Mouse (Mus musculus): Measurements from ENCODE around the gene Saxo1. TPM values are rescaled to one million over a fixed set of nuclear protein-coding genes. Genes with fewer than 3 reads are reported as not detected.
A peak's percentile ranks its signal among the peaks of the same experiment; 100 is the strongest.

The Saxo1 gene
- polyA plus RNA-seq (2015; fragmentation: Nextera tagmentation; extraction: Ambion mirVana) = not detected in 2 replicates

DNA sequence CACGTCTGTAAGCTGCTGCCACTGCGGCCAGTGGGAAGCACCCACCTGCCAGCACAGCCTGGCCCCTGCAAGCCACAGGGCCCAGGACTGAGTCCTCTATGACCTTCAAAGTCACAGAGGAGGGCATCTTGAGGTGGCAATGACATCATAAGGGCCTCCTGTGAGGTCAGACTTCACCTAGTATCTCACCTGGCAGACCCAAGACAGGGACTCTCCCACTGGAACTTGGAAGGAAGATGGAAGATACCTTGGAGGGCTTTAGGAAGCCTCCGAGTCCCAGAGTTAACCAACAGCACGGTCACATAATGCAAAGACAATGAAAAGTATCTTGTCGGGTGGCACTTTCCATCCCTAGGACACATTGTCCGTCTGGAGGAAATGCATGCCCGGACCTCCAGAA, at the start of gene Saxo1:
Gene Saxo1, minus strand, starts transcription at position 101 of the 400 bp plus-strand sequence.
- no peak within 1 kb of the TSS for H3K27ac ChIP-seq (ENCODE audit: low read length)
- no peaks in the 10 kb centered on the region for H3K27me3 ChIP-seq (ENCODE audit: control insufficient read depth, insufficient read depth, low read depth, low read length)
- 71% methylated on average over 7 of the region's 7 CpGs for WGBS (ENCODE audit: insufficient replicate concordance)

DNA sequence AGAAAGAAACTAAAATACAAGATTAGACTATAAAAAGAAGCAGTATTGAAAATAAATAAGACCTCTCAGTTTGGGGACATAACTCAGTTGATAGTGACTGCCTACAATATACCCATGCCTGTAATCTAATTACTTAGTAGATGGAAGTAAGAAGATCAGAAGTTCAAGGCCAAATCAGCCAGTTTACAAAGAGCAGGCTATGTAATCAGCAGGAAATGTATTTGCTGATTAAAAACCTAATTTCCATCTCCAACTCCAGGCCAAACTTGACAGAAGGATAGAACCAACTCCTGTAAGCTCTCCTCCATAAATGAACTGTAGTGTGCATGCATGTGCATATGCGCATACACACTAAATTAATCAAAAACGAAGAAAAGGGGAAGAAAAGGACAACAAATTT, 33.2 kb upstream of the Saxo1 start:
- no peaks in the 10 kb centered on the region for H3K27me3 ChIP-seq (ENCODE audit: control insufficient read depth, insufficient read depth, low read depth, low read length)
- H3K4me1 ChIP-seq (ENCODE audit: control insufficient read depth, low read depth, low read length) = no peaks in the 10 kb centered on the region
- no peaks in the 10 kb centered on the region for H3K9me3 ChIP-seq (replicated peaks; ENCODE audit: control insufficient read depth, low read length)
- no peak overlapping the region for H3K9ac ChIP-seq (ENCODE audit: low read depth, low read length)
- 84% methylated on average over 2 of the region's 2 CpGs for WGBS (ENCODE audit: insufficient replicate concordance)
- H3K27ac ChIP-seq (ENCODE audit: low read length) = no peak overlapping the region
- no peak overlapping the region for H3K4me3 ChIP-seq (ENCODE audit: low read depth, low read length)
- no peak for ATAC-seq (ENCODE audit: low read depth)
- H3K4me2 ChIP-seq (ENCODE audit: low read depth, low read length) = no peak overlapping the region
- peaks cover 18% of the 10 kb centered on the region for H3K36me3 ChIP-seq (ENCODE audit: control insufficient read depth, insufficient read depth)

More for the DNA sequence above, at the start of gene Saxo1:
- no peaks in the 10 kb centered on the region for H3K36me3 ChIP-seq (ENCODE audit: control insufficient read depth, insufficient read depth)
- H3K9ac ChIP-seq (ENCODE audit: low read depth, low read length) = no peak within 1 kb of the TSS
- no peaks in the 10 kb centered on the region for H3K9me3 ChIP-seq (replicated peaks; ENCODE audit: control insufficient read depth, low read length)
- H3K4me3 ChIP-seq (ENCODE audit: low read depth, low read length) = no peak within 1 kb of the TSS
- ATAC-seq (ENCODE audit: low read depth) = no peak
- H3K4me2 ChIP-seq (ENCODE audit: low read depth, low read length) = no peak within 1 kb of the TSS
- H3K4me1 ChIP-seq (ENCODE audit: control insufficient read depth, low read depth, low read length) = no peaks in the 10 kb centered on the region

GRCm38 (mm10) chr4:86588236-86588635, 30.1 kb upstream of the Saxo1 start:
- no peak for ATAC-seq (ENCODE audit: low read depth)
- no peaks in the 10 kb centered on the region for H3K27me3 ChIP-seq (ENCODE audit: control insufficient read depth, insufficient read depth, low read depth, low read length)
- H3K4me3 ChIP-seq (ENCODE audit: low read depth, low read length) = no peak overlapping the region
- H3K9ac ChIP-seq (ENCODE audit: low read depth, low read length) = no peak overlapping the region
- 75% methylated on average over 3 of the region's 3 CpGs for WGBS (ENCODE audit: insufficient replicate concordance)
- H3K4me1 ChIP-seq (ENCODE audit: control insufficient read depth, low read depth, low read length) = no peaks in the 10 kb centered on the region
- peaks cover 25% of the 10 kb centered on the region for H3K36me3 ChIP-seq (ENCODE audit: control insufficient read depth, insufficient read depth)
- H3K27ac ChIP-seq (ENCODE audit: low read length) = no peak overlapping the region
- H3K4me2 ChIP-seq (ENCODE audit: low read depth, low read length) = no peak overlapping the region
- H3K9me3 ChIP-seq (replicated peaks; ENCODE audit: control insufficient read depth, low read length) = no peaks in the 10 kb centered on the region

DNA sequence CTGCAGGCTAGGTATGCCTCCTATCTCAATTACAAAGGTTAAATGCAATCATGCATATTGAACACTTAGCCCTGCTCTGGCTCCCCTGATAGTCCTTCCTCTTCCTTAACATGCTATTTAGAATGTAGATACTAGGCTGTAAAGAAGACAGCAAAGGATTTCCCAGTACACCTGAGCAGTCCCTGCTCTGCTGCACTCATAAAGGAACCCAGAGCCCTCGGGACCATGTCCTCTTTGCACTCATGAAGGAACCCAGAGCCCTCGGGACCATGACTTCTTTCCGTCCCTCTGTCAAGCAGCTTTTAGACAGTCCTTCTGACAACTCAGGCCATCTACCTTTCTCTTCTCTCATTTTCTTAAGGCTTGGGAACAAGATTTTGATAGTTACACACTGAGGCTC, 22.5 kb upstream of the Saxo1 start:
- H3K9ac ChIP-seq (ENCODE audit: low read depth, low read length) = no peak overlapping the region
- H3K4me2 ChIP-seq (ENCODE audit: low read depth, low read length) = no peak overlapping the region
- no peak overlapping the region for H3K4me3 ChIP-seq (ENCODE audit: low read depth, low read length)
- H3K27me3 ChIP-seq (ENCODE audit: control insufficient read depth, insufficient read depth, low read depth, low read length) = no peaks in the 10 kb centered on the region
- H3K4me1 ChIP-seq (ENCODE audit: control insufficient read depth, low read depth, low read length) = peaks cover 14% of the 10 kb centered on the region
- 72% methylated on average over 3 of the region's 3 CpGs for whole genome bisulfite sequencing (ENCODE audit: insufficient replicate concordance)
- H3K36me3 ChIP-seq (ENCODE audit: control insufficient read depth, insufficient read depth) = peaks cover 19% of the 10 kb centered on the region
- no peak overlapping the region for H3K27ac ChIP-seq (ENCODE audit: low read length)
- no peak for ATAC-seq (ENCODE audit: low read depth)
- H3K9me3 ChIP-seq (replicated peaks; ENCODE audit: control insufficient read depth, low read length) = no peaks in the 10 kb centered on the region

DNA sequence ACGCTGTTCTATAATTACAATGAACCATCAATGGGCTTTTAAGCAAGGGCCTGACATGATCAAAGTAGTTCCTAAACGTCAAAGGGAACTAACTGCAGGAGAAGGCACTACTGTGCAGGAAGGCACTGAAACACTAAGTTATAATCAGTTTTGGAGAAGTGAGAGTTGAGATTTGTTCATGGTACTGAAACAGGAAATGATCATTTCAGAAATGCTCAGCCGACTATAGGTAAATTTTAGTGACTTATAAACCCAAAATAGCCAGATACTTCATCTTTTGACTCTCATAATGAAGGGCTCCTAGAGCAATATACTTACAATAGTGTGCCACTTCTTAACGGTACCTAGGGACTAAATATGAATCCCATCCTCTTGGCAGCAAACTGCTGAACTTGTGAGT, 21.9 kb upstream of the Saxo1 start:
- Histone ChIP-seq H3K9me3 (replicated peaks; ENCODE audit: control insufficient read depth, low read length) (no peaks in the 10 kb centered on the region), H3K4me2 (ENCODE audit: low read depth, low read length) (no peak overlapping the region), H3K27ac (ENCODE audit: low read length) (no peak overlapping the region), H3K4me3 (ENCODE audit: low read depth, low read length) (no peak overlapping the region), H3K36me3 (ENCODE audit: control insufficient read depth, insufficient read depth) (peaks cover 15% of the 10 kb centered on the region), H3K4me1 (ENCODE audit: control insufficient read depth, low read depth, low read length) (peaks cover 16% of the 10 kb centered on the region), H3K27me3 (ENCODE audit: control insufficient read depth, insufficient read depth, low read depth, low read length) (no peaks in the 10 kb centered on the region), H3K9ac (ENCODE audit: low read depth, low read length) (no peak overlapping the region)
- ATAC-seq (ENCODE audit: low read depth) = no peak
- 55% methylated on average over 4 of the region's 4 CpGs for WGBS (ENCODE audit: insufficient replicate concordance)

DNA sequence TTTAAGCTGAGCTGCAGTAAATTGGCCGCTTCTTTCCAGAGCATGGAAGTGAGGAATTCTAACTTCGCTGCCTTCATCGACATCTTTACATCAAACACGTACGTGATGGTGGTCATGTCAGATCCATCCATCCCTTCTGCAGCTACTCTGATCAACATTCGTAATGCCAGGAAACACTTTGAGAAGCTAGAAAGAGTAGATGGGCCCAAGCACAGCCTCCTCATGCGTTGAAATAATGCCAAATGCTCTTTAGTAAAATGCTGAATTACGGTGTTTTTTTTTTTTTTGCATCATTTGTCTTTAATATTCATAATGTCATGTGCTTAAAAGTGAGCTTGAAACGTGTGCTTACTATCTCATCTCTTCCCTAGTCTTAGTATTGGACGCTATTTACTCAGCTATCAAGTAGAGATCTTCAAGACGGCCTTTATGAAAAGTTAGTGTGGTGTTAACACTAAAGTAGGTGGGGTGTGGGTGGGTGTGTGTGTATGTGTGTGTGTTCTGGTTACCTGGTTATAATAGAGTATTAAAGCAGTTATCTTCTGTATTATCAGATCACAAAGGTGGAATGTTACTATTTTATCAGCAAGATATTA, 18.6 kb upstream of the Saxo1 start:
- peak overlapping the region; percentile 79 for H3K4me3 ChIP-seq (ENCODE audit: low read depth, low read length)
- H3K4me2 ChIP-seq (ENCODE audit: low read depth, low read length) = peak overlapping the region; percentile 82
- no peak for ATAC-seq (ENCODE audit: low read depth)
- peaks cover 8% of the 10 kb centered on the region for H3K36me3 ChIP-seq (ENCODE audit: control insufficient read depth, insufficient read depth)
- no peaks in the 10 kb centered on the region for H3K9me3 ChIP-seq (replicated peaks; ENCODE audit: control insufficient read depth, low read length)
- peaks cover 22% of the 10 kb centered on the region for H3K4me1 ChIP-seq (ENCODE audit: control insufficient read depth, low read depth, low read length)
- WGBS (ENCODE audit: insufficient replicate concordance) = 7% methylated on average over 11 of the region's 11 CpGs
- H3K9ac ChIP-seq (ENCODE audit: low read depth, low read length) = peak overlapping the region; percentile 86
- H3K27ac ChIP-seq (ENCODE audit: low read length) = peak overlapping the region; percentile 96
- H3K27me3 ChIP-seq (ENCODE audit: control insufficient read depth, insufficient read depth, low read depth, low read length) = no peaks in the 10 kb centered on the region

- Histone ChIP-seq H3K4me3 (ENCODE audit: low read depth, low read length) (peak overlapping the region; percentile 79), H3K27me3 (ENCODE audit: control insufficient read depth, insufficient read depth, low read depth, low read length) (no peaks in the 10 kb centered on the region), H3K9me3 (replicated peaks; ENCODE audit: control insufficient read depth, low read length) (no peaks in the 10 kb centered on the region), H3K36me3 (ENCODE audit: control insufficient read depth, insufficient read depth) (peaks cover 6% of the 10 kb centered on the region), H3K27ac (ENCODE audit: low read length) (peak overlapping the region; percentile 96), H3K4me2 (ENCODE audit: low read depth, low read length) (peak overlapping the region; percentile 82), H3K4me1 (ENCODE audit: control insufficient read depth, low read depth, low read length) (peaks cover 22% of the 10 kb centered on the region), H3K9ac (ENCODE audit: low read depth, low read length) (peak overlapping the region; percentile 86)
- no peak for ATAC-seq (ENCODE audit: low read depth)
- WGBS (ENCODE audit: insufficient replicate concordance) = under 1% methylated on average over 20 of the region's 20 CpGs
These were observed 18.0 kb upstream of the Saxo1 start for GRCm38 (mm10) chr4:86576120-86576541.

DNA sequence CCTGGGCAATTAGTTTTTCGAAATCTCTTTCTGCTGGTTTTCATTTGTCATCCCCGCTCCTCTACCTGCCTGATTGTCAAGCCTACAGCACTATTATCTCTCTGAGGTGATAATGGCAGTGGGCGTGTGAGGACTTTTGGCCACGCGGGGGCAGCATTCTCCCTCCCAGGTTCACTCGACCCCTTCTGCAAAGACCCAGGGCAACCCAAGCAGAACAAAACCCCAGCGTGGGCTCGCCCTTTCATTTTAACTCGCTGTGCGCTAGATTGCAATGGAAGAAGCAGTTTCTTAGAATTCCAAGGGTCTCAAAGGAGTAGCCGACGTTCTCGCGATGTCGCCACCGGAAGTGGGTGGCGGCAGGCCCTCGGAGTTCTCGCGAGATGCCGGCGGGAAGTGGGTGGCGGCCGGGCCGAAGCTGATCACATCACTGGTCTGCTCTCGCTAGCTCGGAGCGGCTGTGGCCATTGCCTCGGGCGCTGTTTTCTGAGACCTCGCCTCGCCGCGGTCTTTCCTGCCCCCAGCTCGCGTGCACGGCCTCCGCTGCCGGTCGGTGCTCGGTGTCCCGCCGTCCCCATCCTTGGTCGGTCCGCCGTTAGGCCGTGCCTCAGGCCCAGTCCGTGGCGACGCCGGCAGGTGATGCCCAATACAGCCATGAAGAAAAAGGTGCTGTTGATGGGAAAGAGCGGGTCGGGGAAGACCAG, 17.3 kb upstream of the Saxo1 start, which contains the start of gene Rraga:
Gene Rraga, plus strand, starts transcription at position 386 of the 701 bp plus-strand sequence.
- under 1% methylated on average over 53 of the region's 53 CpGs for WGBS (ENCODE audit: insufficient replicate concordance)
- ATAC-seq (ENCODE audit: low read depth) = peak; percentile 98
- Histone ChIP-seq H3K36me3 (ENCODE audit: control insufficient read depth, insufficient read depth) (peaks cover 5% of the 10 kb centered on the region), H3K4me1 (ENCODE audit: control insufficient read depth, low read depth, low read length) (peaks cover 22% of the 10 kb centered on the region), H3K27ac (ENCODE audit: low read length) (peak within 1 kb of the TSS; percentile 96), H3K9me3 (replicated peaks; ENCODE audit: control insufficient read depth, low read length) (no peaks in the 10 kb centered on the region), H3K27me3 (ENCODE audit: control insufficient read depth, insufficient read depth, low read depth, low read length) (no peaks in the 10 kb centered on the region), H3K4me2 (ENCODE audit: low read depth, low read length) (peak within 1 kb of the TSS; percentile 82), H3K9ac (ENCODE audit: low read depth, low read length) (peak within 1 kb of the TSS; percentile 86), H3K4me3 (ENCODE audit: low read depth, low read length) (peak within 1 kb of the TSS; percentile 79)

DNA sequence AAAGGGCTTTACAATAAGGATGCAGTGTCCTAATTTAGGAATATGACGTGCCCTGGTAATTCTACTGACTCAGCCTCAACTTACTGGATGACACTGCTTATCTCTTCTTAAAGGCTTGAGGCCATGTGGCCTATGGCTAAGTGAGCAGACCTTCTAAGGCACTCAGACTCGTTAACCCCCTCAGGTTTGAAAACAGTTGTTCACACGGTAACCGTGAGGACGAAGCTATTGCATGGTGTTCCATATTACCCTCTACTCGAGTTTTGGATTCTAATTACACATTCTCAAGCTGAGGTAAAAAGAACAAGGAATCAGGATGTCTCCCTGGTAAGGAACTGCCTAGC, 16.8 kb upstream of the Saxo1 start:
- Histone ChIP-seq H3K27ac (ENCODE audit: low read length) (peak overlapping the region; percentile 96), H3K4me1 (ENCODE audit: control insufficient read depth, low read depth, low read length) (peaks cover 22% of the 10 kb centered on the region), H3K4me2 (ENCODE audit: low read depth, low read length) (peak overlapping the region; percentile 82), H3K4me3 (ENCODE audit: low read depth, low read length) (peak overlapping the region; percentile 79), H3K27me3 (ENCODE audit: control insufficient read depth, insufficient read depth, low read depth, low read length) (no peaks in the 10 kb centered on the region), H3K9ac (ENCODE audit: low read depth, low read length) (peak overlapping the region; percentile 86), H3K36me3 (ENCODE audit: control insufficient read depth, insufficient read depth) (peaks cover 2% of the 10 kb centered on the region), H3K9me3 (replicated peaks; ENCODE audit: control insufficient read depth, low read length) (no peaks in the 10 kb centered on the region)
- WGBS (ENCODE audit: insufficient replicate concordance) = 12% methylated on average over 6 of the region's 6 CpGs
- no peak for ATAC-seq (ENCODE audit: low read depth)
